Mouse (Mus musculus): ENCODE data around the gene Gnb1l. TPM values are rescaled to one million over a fixed set of nuclear protein-coding genes. Genes with fewer than 3 reads are reported as not detected.

The Gnb1l gene
- total and polyA plus RNA-seq, 2 experiments from 2014 or later: 2.2 to 8.5 TPM

- 34% methylated on average over 17 of the region's 17 CpGs for WGBS
- DNase-seq (ENCODE audit: low spot score) (peak; percentile 33), ATAC-seq (ENCODE audit: insufficient read depth, low read depth) (peak; percentile 76)
- H3K9me3 ChIP-seq (replicated peaks; ENCODE audit: control insufficient read depth, low read length): no peaks in the 10 kb centered on the region
- H3K36me3 ChIP-seq (replicated peaks; ENCODE audit: control insufficient read depth, insufficient read depth, low read length): no peaks in the 10 kb centered on the region
- 0 out of 2 replicates have a peak, but pooled peaks cover 6% of the 10 kb centered on the region for H3K27me3 ChIP-seq (ENCODE audit: control insufficient read depth, insufficient read depth, low read length)
- no peak overlapping the region for H3K9ac ChIP-seq (replicated peaks; ENCODE audit: low read depth, low read length)
- H3K27ac ChIP-seq (ENCODE audit: low read depth): no peak overlapping the region
- H3K4me3 ChIP-seq (ENCODE audit: low read depth, low read length): no peak overlapping the region
- no peak overlapping the region for H3K4me2 ChIP-seq (ENCODE audit: low read depth, low read length)
- peak; percentile 14; the same call in 1 of the 2 replicates for TF ChIP-seq CTCF (IDR thresholded peaks at IDR 0.05; ENCODE audit: low read depth)
- TF ChIP-seq EP300 (IDR thresholded peaks at IDR 0.05; ENCODE audit: low read depth): no peak
- H3K4me1 ChIP-seq (ENCODE audit: control insufficient read depth, insufficient read depth): peaks cover 5% of the 10 kb centered on the region
These were observed 56.9 kb downstream of the Gnb1l start for GRCm38 (mm10) chr16:18555235-18555935.

- no peak overlapping the region for H3K9ac ChIP-seq (replicated peaks; ENCODE audit: low read depth, low read length)
- 0 out of 2 replicates have a peak, but pooled peaks cover 6% of the 10 kb centered on the region for H3K27me3 ChIP-seq (ENCODE audit: control insufficient read depth, insufficient read depth, low read length)
- DNase-seq (ENCODE audit: low spot score): no peak
- no peak overlapping the region for H3K4me3 ChIP-seq (ENCODE audit: low read depth, low read length)
- H3K4me2 ChIP-seq (ENCODE audit: low read depth, low read length): no peak overlapping the region
- H3K36me3 ChIP-seq (replicated peaks; ENCODE audit: control insufficient read depth, insufficient read depth, low read length): no peaks in the 10 kb centered on the region
- WGBS: 80% methylated on average over 3 of the region's 3 CpGs
- TF ChIP-seq CTCF (IDR thresholded peaks at IDR 0.05; ENCODE audit: low read depth) (no peak), EP300 (IDR thresholded peaks at IDR 0.05; ENCODE audit: low read depth) (no peak)
- no peaks in the 10 kb centered on the region for H3K9me3 ChIP-seq (replicated peaks; ENCODE audit: control insufficient read depth, low read length)
- no peak for ATAC-seq (ENCODE audit: insufficient read depth, low read depth)
- no peak overlapping the region for H3K27ac ChIP-seq (ENCODE audit: low read depth)
- H3K4me1 ChIP-seq (ENCODE audit: control insufficient read depth, insufficient read depth): peaks cover 5% of the 10 kb centered on the region
These were observed 57.9 kb downstream of the Gnb1l start for GRCm38 (mm10) chr16:18556461-18556860.

- H3K27ac ChIP-seq (ENCODE audit: low read depth): no peak overlapping the region
- no peak for TF ChIP-seq CTCF (IDR thresholded peaks at IDR 0.05; ENCODE audit: low read depth)
- no peak for TF ChIP-seq EP300 (IDR thresholded peaks at IDR 0.05; ENCODE audit: low read depth)
- no peak overlapping the region for H3K4me2 ChIP-seq (ENCODE audit: low read depth, low read length)
- no peaks in the 10 kb centered on the region for H3K9me3 ChIP-seq (replicated peaks; ENCODE audit: control insufficient read depth, low read length)
- H3K27me3 ChIP-seq (ENCODE audit: control insufficient read depth, insufficient read depth, low read length): no peaks in the 10 kb centered on the region
- ATAC-seq (ENCODE audit: insufficient read depth, low read depth) (peak; percentile 62; the same call in 1 of the 2 replicates), DNase-seq (ENCODE audit: low spot score) (no peak)
- no peaks in the 10 kb centered on the region for H3K4me1 ChIP-seq (ENCODE audit: control insufficient read depth, insufficient read depth)
- no peak overlapping the region for H3K9ac ChIP-seq (replicated peaks; ENCODE audit: low read depth, low read length)
- no peak overlapping the region for H3K4me3 ChIP-seq (ENCODE audit: low read depth, low read length)
- H3K36me3 ChIP-seq (replicated peaks; ENCODE audit: control insufficient read depth, insufficient read depth, low read length): no peaks in the 10 kb centered on the region
- 31% methylated on average over 2 of the region's 2 CpGs for WGBS
These were observed 66.0 kb downstream of the Gnb1l start for GRCm38 (mm10) chr16:18564472-18564871.

GRCm38 (mm10) chr16:18568599-18568998 lies 70.1 kb downstream of the Gnb1l start:
- ATAC-seq (ENCODE audit: insufficient read depth, low read depth): no peak

GRCm38 (mm10) chr16:18574196-18574595 lies 75.7 kb downstream of the Gnb1l start:
- no peak for TF ChIP-seq EP300 (IDR thresholded peaks at IDR 0.05; ENCODE audit: low read depth)
- TF ChIP-seq CTCF (IDR thresholded peaks at IDR 0.05; ENCODE audit: low read depth): no peak
- Histone ChIP-seq H3K27ac (ENCODE audit: low read depth) (no peak overlapping the region), H3K9ac (replicated peaks; ENCODE audit: low read depth, low read length) (no peak overlapping the region), H3K4me3 (ENCODE audit: low read depth, low read length) (no peak overlapping the region), H3K36me3 (replicated peaks; ENCODE audit: control insufficient read depth, insufficient read depth, low read length) (no peaks in the 10 kb centered on the region), H3K4me1 (ENCODE audit: control insufficient read depth, insufficient read depth) (no peaks in the 10 kb centered on the region), H3K27me3 (ENCODE audit: control insufficient read depth, insufficient read depth, low read length) (peaks cover 12% of the 10 kb centered on the region; the same call in 1 of the 2 replicates), H3K4me2 (ENCODE audit: low read depth, low read length) (no peak overlapping the region), H3K9me3 (replicated peaks; ENCODE audit: control insufficient read depth, low read length) (no peaks in the 10 kb centered on the region; the same call in 1 of the 2 replicates)
- DNase-seq (ENCODE audit: low spot score) (no peak), ATAC-seq (ENCODE audit: insufficient read depth, low read depth) (no peak)
- 52% methylated on average over 8 of the region's 8 CpGs for WGBS

More at GRCm38 (mm10) chr16:18568599-18568998, 70.1 kb downstream of the Gnb1l start:
- Histone ChIP-seq H3K27ac (ENCODE audit: low read depth) (no peak overlapping the region), H3K4me3 (ENCODE audit: low read depth, low read length) (no peak overlapping the region), H3K27me3 (ENCODE audit: control insufficient read depth, insufficient read depth, low read length) (no peaks in the 10 kb centered on the region), H3K9me3 (replicated peaks; ENCODE audit: control insufficient read depth, low read length) (no peaks in the 10 kb centered on the region; the same call in 1 of the 2 replicates), H3K4me2 (ENCODE audit: low read depth, low read length) (no peak overlapping the region), H3K4me1 (ENCODE audit: control insufficient read depth, insufficient read depth) (no peaks in the 10 kb centered on the region), H3K9ac (replicated peaks; ENCODE audit: low read depth, low read length) (no peak overlapping the region), H3K36me3 (replicated peaks; ENCODE audit: control insufficient read depth, insufficient read depth, low read length) (no peaks in the 10 kb centered on the region)
- WGBS: 75% methylated on average over 7 of the region's 7 CpGs
- no peak for DNase-seq (ENCODE audit: low spot score)
- TF ChIP-seq CTCF (IDR thresholded peaks at IDR 0.05; ENCODE audit: low read depth): no peak
- no peak for TF ChIP-seq EP300 (IDR thresholded peaks at IDR 0.05; ENCODE audit: low read depth)

Measured in heart, postnatal 0 days (tissue).